Mouse (Mus musculus): Measurements from ENCODE around the gene Acyp2.
A peak's percentile ranks its signal among the peaks of the same experiment; 100 is the strongest.

Acyp2 gene

GRCm38 (mm10) chr11:30578931-30579330, 70.5 kb downstream of the Acyp2 start:
- no peak for DNase-seq (ENCODE audit: low spot score)

GRCm38 (mm10) chr11:30572790-30573395, 76.5 kb downstream of the Acyp2 start:
- no peak for DNase-seq (ENCODE audit: low spot score)

GRCm38 (mm10) chr11:30570568-30570967, 78.8 kb downstream of the Acyp2 start:
- DNase-seq (ENCODE audit: low spot score), result no peak

- DNase-seq (ENCODE audit: low spot score), result no peak
Observed at GRCm38 (mm10) chr11:30560215-30560614, 89.2 kb downstream of the Acyp2 start.

GRCm38 (mm10) chr11:30553408-30553807, 96.0 kb downstream of the Acyp2 start:
- no peak for DNase-seq (ENCODE audit: low spot score)

GRCm38 (mm10) chr11:30517133-30517532, 132.3 kb downstream of the Acyp2 start:
- DNase-seq (ENCODE audit: low spot score), result no peak

- DNase-seq (ENCODE audit: low spot score), result no peak
Observed at GRCm38 (mm10) chr11:30508178-30508577, 141.2 kb downstream of the Acyp2 start.

- no peak for DNase-seq (ENCODE audit: low spot score)
Observed at GRCm38 (mm10) chr11:30498738-30499355, 150.5 kb downstream of the Acyp2 start.

GRCm38 (mm10) chr11:30497151-30497550, 152.2 kb downstream of the Acyp2 start:
- DNase-seq (ENCODE audit: low spot score), result no peak

- DNase-seq (ENCODE audit: low spot score), result no peak
Observed at GRCm38 (mm10) chr11:30491515-30492260, 157.7 kb downstream of the Acyp2 start.

- DNase-seq (ENCODE audit: low spot score), result no peak
Observed at GRCm38 (mm10) chr11:30488183-30488582, 161.2 kb downstream of the Acyp2 start.

GRCm38 (mm10) chr11:30483286-30483685, 166.1 kb downstream of the Acyp2 start:
- no peak for DNase-seq (ENCODE audit: low spot score)

- peak; percentile 58 for DNase-seq (ENCODE audit: low spot score)
Observed at GRCm38 (mm10) chr11:30471751-30472593, 177.4 kb downstream of the Acyp2 start, which contains the start of gene 4930505A04Rik. 4930505A04Rik (minus strand) TSS chr11:30471827.

- no peak for DNase-seq (ENCODE audit: low spot score)
Observed at GRCm38 (mm10) chr11:30471187-30471586, 178.2 kb downstream of the Acyp2 start.
